Mouse (Mus musculus) heart, embryonic 12.5 days (tissue): ENCODE results near the gene Nfkbie. TPM values are rescaled to one million over a fixed set of nuclear protein-coding genes. Genes with fewer than 3 reads are reported as not detected.

Experiments
- polyA plus RNA-seq: library from polyadenylated mRNA; unstranded; fragments of >200 nt; fragmentation: Nextera tagmentation; extraction: Ambion mirVana; gene quantifications from 2 replicates; pipeline ENCODE4 v1.2.1, GENCODE M21; 2016

Nfkbie gene
- polyA plus RNA-seq, 1 experiment from 2014 or later, result 3.1 TPM

Other genes starting within 250 kb of the Nfkbie start
- 49.9 and 53.0 TPM in 2 replicates for gene Cdc5l, start 122.0 kb upstream of the Nfkbie start, polyA plus RNA-seq
- gene Spats1, start 80.3 kb upstream of the Nfkbie start, polyA plus RNA-seq, result 0.66 and 1.1 TPM in 2 replicates
- gene Aars2, start 48.9 kb upstream of the Nfkbie start, polyA plus RNA-seq, result 25.3 and 27.9 TPM in 2 replicates
- 0.15 and 0.20 TPM in 2 replicates for gene Tcte1, start 32.3 kb upstream of the Nfkbie start, polyA plus RNA-seq
- gene Tmem151b, start 6.0 kb upstream of the Nfkbie start, polyA plus RNA-seq, result 1.4 and 1.6 TPM in 2 replicates
- gene Slc35b2, start 8.2 kb downstream of the Nfkbie start, polyA plus RNA-seq, result 85.6 and 89.6 TPM in 2 replicates
- 1,306 and 1,316 TPM in 2 replicates for gene Hsp90ab1, start 17.6 kb downstream of the Nfkbie start, polyA plus RNA-seq
- gene Slc29a1, start 43.9 kb downstream of the Nfkbie start, polyA plus RNA-seq, result 68.3 and 74.1 TPM in 2 replicates
- 0.24 and 0.92 TPM in 2 replicates for gene Mymx, start 46.4 kb downstream of the Nfkbie start, polyA plus RNA-seq
- 0.46 and 0.56 TPM in 2 replicates for gene Capn11, start 103.6 kb downstream of the Nfkbie start, polyA plus RNA-seq
- 128 and 129 TPM in 2 replicates for gene Mrpl14, start 130.6 kb downstream of the Nfkbie start, polyA plus RNA-seq
- 41.2 and 41.4 TPM in 2 replicates for gene Tmem63b, start 131.2 kb downstream of the Nfkbie start, polyA plus RNA-seq
- 0.61 TPM in 1 of 2 replicates, not detected in the other for gene 1600014C23Rik, start 178.1 kb downstream of the Nfkbie start, polyA plus RNA-seq